Mouse (Mus musculus) adrenal gland (tissue): ENCODE measurements at regions not wholly inside any gene's neighbourhood (a gene's known extent, or its start where the extent isn't known, plus 50 kb on each side); places are given as distances from the start of the nearest gene placed in this dataset.

Source experiments
- intact Hi-C: fragments of 180-260 bp; cut with DNase I; formaldehyde crosslinking; loops from one replicate; pipeline ENCODE4 v1.15.1; 2025

DNA sequence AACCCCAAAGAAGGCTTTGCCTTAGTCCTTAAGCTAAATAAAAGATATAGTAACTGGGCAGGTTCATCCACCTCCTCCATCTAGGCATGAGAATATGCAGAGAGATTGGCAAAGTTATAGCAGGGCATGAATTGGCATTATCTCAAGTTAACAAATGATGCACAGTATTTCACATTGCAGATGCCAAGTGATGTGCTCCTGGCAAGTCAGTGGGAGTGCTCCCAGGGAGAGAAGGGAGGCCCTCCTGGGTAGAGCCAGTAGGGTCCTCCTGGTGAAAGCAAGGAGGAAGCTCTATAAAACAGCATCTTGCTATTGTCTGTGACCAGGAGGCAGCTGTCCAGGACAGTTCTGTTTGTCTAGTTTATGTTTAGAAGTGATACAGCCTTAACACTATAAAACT is 496.6 kb upstream of the Sox11 start:
- intact Hi-C loops, result no loop called here

- intact Hi-C loops, result no loop called here
Measured at GRCm38 (mm10) chr12:27838384-27838783, 496.0 kb upstream of the Sox11 start.

DNA sequence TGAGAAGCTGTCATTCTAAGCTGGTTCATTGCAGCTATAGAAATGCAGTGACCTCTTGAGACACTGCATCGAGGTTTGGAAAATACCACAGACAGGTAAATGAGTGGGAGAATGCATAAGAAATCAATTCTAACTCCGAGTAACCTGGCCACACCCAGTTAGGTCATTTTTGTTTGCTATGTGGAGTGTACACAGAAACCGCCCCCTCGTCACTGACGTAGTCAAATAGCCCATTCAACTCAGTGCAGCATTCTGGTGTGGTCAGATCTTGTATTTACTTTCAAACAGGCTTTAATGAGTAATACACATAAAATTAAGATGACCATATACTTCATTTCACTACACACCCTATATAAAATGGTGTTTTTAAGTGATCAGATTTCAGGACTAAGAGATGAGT is 483.8 kb upstream of the Sox11 start:
- intact Hi-C loops, result no loop called here

DNA sequence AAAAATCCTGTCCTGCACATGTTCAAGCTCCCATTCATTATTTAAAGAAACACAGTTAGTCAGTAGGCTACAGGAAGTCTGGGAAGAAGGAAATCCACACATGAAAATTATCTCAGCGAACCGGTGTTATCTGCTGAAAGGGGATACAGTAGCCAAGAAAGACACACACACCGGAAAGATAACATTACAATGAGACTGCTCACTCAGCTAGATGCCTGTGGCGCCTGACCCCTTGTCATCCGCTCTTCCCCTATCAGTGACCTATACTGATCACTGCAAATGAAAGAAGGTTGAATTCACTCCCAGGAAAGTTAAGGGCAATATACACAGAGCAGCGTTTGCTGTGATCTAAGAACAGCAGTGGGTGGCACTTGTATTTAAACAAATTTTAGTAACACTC is 481.0 kb upstream of the Sox11 start:
- intact Hi-C loops, result no loop called here

DNA sequence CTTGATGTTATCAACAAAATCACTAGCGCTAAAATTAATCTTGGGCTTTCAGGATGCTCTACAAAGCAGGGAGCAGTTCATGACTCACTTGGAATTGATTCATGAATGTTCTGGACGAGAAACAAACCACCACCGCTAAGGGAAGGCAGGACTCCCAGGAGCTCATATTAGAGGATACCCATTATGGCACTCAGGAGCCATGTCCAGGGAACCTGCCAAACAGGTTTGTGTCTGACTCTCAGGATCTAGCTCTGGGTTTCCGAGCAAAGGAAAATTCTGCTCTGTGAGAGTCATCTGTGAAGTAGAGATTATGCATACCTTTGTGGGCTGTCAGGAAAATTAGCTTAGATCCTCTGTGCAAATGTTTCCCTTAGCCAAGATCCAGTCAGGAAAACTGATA is 454.3 kb upstream of the Sox11 start:
- intact Hi-C loops, result no loop called here

DNA sequence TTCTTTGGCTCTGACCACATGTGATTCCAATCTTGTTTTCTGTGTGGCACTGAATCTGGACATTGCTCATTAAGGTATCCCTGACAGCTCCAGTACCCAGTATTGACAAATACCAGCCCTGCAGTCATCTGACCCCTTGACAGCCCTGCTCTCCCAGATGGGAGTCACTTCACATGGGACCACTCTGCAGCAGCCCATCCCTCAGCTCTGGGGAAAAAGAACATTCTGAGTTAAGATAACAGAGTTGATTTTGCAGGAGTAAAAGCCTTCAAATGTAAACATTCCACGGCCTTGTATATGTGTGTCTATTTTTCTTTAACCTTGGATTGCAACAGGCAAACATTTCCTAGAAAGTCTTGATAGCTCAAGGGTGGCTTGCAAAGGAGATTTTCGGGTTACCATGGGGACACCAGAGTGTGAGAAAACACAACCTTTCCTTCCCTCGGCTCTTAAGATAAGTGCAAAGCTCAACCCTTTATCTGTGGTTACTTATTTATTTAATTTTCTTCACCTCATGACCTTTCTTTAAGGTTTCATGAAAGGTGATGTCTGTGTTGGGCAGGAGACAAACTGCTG is 444.4 kb upstream of the Sox11 start:
- intact Hi-C loops, result no loop called here

DNA sequence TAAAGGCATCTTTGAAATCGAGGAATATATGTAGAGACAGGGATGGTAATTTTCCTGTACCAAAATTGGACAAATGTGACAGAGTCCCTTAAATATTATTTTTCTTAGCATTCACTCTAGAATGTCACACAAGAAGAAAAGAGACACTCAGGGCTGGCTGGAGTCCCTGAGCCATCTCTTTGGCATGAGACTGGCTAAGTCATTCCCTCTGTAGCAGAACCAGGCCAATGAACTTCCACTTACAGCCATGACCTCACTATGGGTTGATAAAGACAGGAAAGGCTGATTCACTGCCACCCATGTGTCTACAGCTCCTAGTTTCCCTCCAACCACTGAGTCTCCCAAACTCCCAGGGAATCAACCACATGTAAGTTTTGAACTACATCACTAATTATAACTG is 438.4 kb upstream of the Sox11 start:
- intact Hi-C loops, result no loop called here

DNA sequence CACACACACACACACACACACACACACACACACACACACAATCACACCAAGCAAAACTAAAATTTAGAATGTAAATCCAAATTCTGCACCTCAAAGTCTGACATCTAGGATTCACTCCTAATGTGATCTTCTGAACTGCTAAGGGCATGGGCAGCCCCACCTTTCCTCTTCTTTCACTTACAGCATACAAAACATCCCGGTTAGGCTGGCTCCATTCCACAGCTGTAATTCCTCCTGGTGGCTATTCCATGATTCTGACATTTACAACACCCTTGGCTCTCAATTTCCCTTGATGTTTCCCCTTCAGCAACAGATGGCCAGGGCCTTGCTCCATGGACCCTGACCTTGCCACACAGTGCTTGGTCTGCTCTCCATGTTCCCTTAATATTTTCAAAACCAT is 423.6 kb upstream of the Sox11 start:
- intact Hi-C loops, result no loop called here

- intact Hi-C loops, result no loop called here
Measured at GRCm38 (mm10) chr12:27759016-27759415, 416.6 kb upstream of the Sox11 start.

DNA sequence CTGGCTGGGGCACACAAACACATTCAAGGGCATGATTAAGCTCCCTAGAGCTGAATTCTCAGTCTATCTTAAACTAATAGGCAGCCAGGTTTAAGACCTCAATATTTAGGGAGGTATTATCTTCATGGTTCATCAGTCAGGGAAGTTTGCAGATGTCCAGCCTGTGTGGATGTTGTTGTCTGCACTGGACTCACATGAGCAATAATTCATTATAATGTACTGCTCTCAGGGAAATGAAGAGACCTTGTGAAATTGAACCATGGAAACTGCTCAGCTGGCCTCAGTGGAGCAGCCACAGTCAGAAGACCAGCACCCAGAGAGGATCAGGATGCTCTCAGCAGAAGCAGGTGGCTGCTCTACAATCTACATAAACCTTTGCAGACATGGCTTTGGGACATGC is 415.3 kb upstream of the Sox11 start:
- intact Hi-C loops, result no loop called here

GRCm38 (mm10) chr12:27724619-27725200 is 382.3 kb upstream of the Sox11 start:
- intact Hi-C loops, result no loop called here

GRCm38 (mm10) chr12:27680459-27680858 is 338.1 kb upstream of the Sox11 start:
- intact Hi-C loops, result no loop called here

DNA sequence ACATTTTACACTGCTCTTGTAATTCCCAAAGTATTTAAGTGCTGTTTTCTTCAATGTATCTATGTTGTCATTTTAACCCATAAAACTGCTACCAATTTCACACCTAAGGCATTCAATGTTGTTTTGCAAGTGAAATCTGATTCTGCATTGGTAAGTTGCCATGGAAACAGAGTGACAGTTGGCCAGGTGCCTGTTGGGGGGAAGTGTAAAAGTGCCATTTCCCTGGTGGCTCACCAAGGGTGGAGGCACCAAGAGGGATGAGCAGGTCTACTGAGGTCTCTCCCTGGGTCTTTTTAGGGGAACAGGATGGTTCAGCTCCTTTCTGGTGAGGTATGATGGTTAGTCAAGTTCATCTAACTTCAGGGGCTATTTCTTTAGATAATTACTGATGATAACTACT is 331.0 kb upstream of the Sox11 start:
- intact Hi-C loops, result no loop called here

- intact Hi-C loops, result no loop called here
Measured at GRCm38 (mm10) chr12:27670650-27671084, 328.3 kb upstream of the Sox11 start.

DNA sequence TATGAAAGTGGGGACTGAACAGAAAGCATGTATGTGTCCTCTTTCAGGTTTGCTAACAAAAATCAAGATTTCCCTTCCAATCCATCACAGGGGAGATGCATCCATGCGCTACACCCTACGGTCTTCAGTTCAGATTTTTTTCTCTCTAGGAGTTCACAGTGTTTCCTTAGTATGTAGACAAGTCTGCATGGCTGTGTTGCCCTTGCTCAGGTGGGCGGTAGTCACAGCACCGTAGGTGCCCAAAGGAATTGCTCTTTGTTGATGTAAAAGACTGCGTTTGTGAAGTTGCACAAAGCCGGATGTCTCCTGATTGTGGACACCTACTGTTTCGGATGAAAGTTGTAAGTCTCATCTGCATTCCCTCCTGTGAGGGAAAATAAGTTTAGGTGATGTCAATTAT is 327.8 kb upstream of the Sox11 start:
- intact Hi-C loops, result no loop called here

DNA sequence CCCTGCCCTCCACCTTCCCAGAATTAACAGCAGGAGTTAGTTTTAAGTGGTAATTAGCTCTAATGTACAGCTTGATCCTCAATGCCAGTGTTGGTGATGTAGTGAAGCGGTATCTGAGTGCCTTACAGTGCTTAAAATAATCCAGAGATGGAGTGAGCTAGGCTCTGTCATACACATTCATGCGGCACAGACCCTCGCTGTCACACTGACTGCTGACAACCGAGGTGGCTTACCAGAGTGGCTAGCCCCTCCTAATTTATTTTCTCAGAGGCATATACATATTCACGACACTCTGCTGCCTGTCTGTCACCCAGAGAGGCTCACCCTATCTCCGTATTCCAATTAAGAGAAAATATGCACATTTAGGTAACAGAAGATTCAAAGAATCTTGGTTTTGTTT is 327.2 kb upstream of the Sox11 start:
- intact Hi-C loops, result no loop called here

GRCm38 (mm10) chr12:27666456-27666855 is 324.1 kb upstream of the Sox11 start:
- intact Hi-C loops, result no loop called here

DNA sequence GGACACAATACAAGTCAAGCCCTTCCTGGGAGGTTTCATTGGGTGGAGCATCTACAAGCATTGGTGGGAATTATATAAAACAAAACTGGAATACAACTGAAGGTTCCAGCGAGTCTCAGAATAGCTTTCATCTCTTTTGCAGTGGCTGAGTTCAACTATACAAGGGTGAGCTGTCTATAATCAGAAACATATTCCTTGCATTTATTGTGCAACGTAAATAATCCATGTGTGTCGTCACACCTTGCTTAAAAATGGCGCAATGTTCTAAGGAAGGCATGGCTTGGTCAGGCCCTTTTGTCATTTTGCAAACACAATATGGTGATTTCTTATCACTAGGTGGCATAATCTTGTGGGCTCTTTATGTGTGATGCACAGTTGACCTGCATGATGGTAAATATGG is 320.8 kb upstream of the Sox11 start:
- intact Hi-C loops, result no loop called here

DNA sequence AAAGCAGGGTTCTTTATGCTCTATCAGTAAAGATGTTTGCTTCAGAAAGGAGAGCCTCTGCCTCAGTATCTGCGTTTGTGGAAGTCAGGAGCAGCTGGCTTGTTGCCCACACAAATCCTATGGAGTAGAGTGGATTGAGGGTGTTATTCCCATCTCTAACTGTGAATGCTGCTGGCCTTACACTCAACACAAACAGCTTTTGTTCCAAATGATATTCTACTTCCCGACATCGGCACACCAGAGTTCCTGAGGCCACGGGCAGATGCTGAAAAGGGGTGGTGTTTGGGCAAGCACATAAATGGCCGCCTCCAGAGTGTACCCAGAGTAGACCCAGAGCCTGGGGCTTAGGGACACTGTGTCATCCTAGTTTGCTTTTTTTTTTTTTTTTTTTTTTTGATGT is 320.3 kb upstream of the Sox11 start:
- intact Hi-C loops, result no loop called here

DNA sequence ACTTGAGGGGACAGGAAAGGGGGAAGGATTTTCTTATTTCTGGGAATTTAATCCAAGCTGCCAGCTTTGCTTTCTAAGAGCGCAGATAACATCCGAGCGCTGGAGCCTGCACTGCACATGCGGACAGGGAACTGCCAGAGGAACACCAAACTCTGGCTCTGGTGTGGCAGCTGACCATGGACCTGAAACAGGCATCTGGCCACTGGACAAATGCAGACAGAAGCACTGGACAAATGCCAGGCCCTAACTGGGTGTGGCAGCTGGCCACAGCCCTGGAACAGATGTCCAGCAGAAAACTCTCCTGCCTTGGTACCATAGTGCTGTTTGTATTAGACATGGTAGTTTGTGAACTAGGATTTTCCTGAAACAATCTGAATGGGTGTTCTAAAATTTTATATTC is 315.2 kb upstream of the Sox11 start:
- intact Hi-C loops, result no loop called here

DNA sequence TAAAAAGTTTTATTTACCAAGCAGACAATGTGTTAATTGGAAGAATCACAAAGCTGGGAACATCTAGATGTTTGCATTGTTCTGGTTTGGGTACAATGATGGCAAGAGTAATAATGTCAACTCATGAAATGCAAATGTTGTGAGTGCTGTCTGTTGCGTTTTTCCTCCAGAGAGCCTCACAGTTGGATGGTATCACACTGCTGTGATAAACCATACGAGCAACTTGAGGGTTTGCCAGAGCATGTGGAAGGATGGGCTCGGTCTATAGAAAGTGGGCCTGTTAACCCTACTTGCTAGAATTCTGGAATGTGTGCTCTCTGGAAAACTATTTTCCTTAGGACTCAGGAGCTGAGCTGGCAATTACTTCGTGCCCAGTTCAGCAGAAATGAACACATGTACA is 311.2 kb upstream of the Sox11 start:
- intact Hi-C loops, result no loop called here

DNA sequence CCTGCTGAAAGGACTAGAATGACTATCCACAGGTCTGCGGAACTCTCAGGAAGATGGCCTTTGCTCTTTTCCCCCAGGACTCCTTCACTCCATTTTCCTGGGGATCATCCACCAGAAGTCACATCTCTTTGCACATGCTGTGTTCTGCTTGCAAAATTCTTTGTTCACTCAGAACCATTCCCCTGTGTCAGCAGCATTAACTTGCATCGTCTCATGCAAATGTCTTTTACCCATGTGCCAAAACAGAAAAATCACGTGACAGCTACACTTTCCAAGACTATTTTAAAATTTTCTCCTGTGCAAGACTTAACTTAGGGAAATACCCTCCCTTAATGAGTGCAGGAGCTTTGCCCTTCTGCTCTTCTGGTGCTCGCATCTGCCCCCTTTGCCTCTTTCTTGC is 306.2 kb upstream of the Sox11 start:
- intact Hi-C loops, result no loop called here

DNA sequence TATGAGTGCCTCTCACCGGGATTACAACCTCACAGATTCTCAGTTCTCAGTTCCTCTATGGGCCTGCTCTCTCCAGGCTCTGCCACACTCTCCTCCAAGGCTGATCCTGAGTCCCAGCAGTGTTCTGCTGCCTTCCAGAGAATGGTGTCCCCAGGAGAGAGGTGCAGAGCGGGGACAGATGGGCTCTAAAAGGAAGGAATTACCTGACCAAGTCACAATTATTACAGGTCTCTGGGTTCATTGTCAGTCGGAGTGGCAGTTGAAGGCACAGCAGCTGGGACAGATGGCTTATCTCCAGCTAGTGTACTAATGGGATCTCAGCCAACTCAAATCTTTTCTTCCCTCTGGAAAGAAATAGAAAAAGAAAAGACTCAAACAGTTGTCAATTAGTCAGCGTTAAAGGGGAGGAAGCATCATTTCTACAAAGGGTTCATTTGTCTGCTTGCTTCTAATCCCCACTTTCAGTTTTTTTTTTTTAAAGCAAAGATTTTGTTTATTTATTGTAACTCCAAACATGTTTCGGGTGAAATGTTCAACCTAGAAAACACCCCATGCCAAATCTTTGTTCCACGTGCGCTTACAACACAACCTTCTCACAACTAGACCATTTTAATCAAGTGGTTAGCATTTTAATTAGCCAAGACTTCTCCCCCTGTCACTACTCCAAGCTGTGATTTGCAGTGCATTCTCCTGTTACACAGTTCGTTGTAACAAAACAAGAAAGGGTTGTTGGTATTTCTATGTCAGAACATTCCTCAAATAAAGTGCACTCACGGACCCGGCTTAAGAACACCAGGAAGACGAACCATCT is 304.3 kb upstream of the Sox11 start:
- intact Hi-C loops, result no loop called here
